Mouse (Mus musculus): Measurements from ENCODE around the gene Cep19. TPM values are rescaled to one million over a fixed set of nuclear protein-coding genes. Genes with fewer than 3 reads are reported as not detected.
"Not testable (repeated sequence)": the region's sequence is repeated elsewhere in the genome, so short reads cannot be mapped to it uniquely, and the experiment has no call there.

The Cep19 gene
- 22.0 and 24.4 TPM in 2 replicates for polyA plus RNA-seq (2014; fragmentation: Nextera tagmentation; extraction: Ambion mirVana)

GRCm38 (mm10) chr16:32099638-32100150, at the start of gene Cep19, which contains the start of gene Pigx:
TSS of gene Cep19 (plus strand) at chr16:32099800.
TSS of gene Pigx (minus strand) at chr16:32099740.
- H3K4me2 ChIP-seq = peak within 1 kb of the TSS; percentile 90
- H3K9me3 ChIP-seq (replicated peaks; ENCODE audit: control insufficient read depth, low read length) = no peaks in the 10 kb centered on the region
- H3K9ac ChIP-seq (ENCODE audit: low read depth, low read length) = peak within 1 kb of the TSS; percentile 91
- H3K36me3 ChIP-seq (ENCODE audit: control insufficient read depth, insufficient read depth, low read length) = peaks cover 7% of the 10 kb centered on the region
- H3K27ac ChIP-seq (ENCODE audit: low read depth, low read length) = peak within 1 kb of the TSS; percentile 85
- H3K4me3 ChIP-seq (ENCODE audit: low read depth, low read length) = peak within 1 kb of the TSS; percentile 94
- peaks cover 6% of the 10 kb centered on the region; the same call in 1 of the 2 replicates for H3K4me1 ChIP-seq (ENCODE audit: control insufficient read depth, insufficient read depth, low read length)
- H3K27me3 ChIP-seq (ENCODE audit: control insufficient read depth, insufficient read depth, low read length) = no peaks in the 10 kb centered on the region
- whole genome bisulfite sequencing (ENCODE audit: insufficient replicate concordance) = under 1% methylated on average over 34 of the region's 34 CpGs
- ATAC-seq (replicated peaks; ENCODE audit: insufficient number of reproducible peaks, low FRiP score, low TSS enrichment) = peak; percentile 91

- H3K27me3 ChIP-seq (ENCODE audit: control insufficient read depth, insufficient read depth, low read length) = no peaks in the 10 kb centered on the region
- WGBS (ENCODE audit: insufficient replicate concordance) = 65% methylated on average over 5 of the region's 5 CpGs
- H3K4me1 ChIP-seq (ENCODE audit: control insufficient read depth, insufficient read depth, low read length) = peaks cover 21% of the 10 kb centered on the region
- no peaks in the 10 kb centered on the region for H3K9me3 ChIP-seq (replicated peaks; ENCODE audit: control insufficient read depth, low read length)
- no peak overlapping the region for H3K27ac ChIP-seq (ENCODE audit: low read depth, low read length)
- H3K36me3 ChIP-seq (ENCODE audit: control insufficient read depth, insufficient read depth, low read length) = no peaks in the 10 kb centered on the region
- no peak overlapping the region for H3K9ac ChIP-seq (ENCODE audit: low read depth, low read length)
- no peak for ATAC-seq (replicated peaks; ENCODE audit: insufficient number of reproducible peaks, low FRiP score, low TSS enrichment)
- H3K4me2 ChIP-seq = no peak overlapping the region
- H3K4me3 ChIP-seq (ENCODE audit: low read depth, low read length) = no peak overlapping the region
These were observed 40.8 kb upstream of the Cep19 start for GRCm38 (mm10) chr16:32058817-32059216.

GRCm38 (mm10) chr16:32059840-32060523, 39.6 kb upstream of the Cep19 start:
- Histone ChIP-seq H3K27ac (ENCODE audit: low read depth, low read length) (no peak overlapping the region), H3K36me3 (ENCODE audit: control insufficient read depth, insufficient read depth, low read length) (no peaks in the 10 kb centered on the region), H3K4me2 (no peak overlapping the region), H3K4me3 (ENCODE audit: low read depth, low read length) (no peak overlapping the region), H3K9me3 (replicated peaks; ENCODE audit: control insufficient read depth, low read length) (no peaks in the 10 kb centered on the region), H3K4me1 (ENCODE audit: control insufficient read depth, insufficient read depth, low read length) (peaks cover 22% of the 10 kb centered on the region), H3K27me3 (ENCODE audit: control insufficient read depth, insufficient read depth, low read length) (no peaks in the 10 kb centered on the region), H3K9ac (ENCODE audit: low read depth, low read length) (no peak overlapping the region)
- WGBS (ENCODE audit: insufficient replicate concordance) = 74% methylated on average over 6 of the region's 6 CpGs
- ATAC-seq (replicated peaks; ENCODE audit: insufficient number of reproducible peaks, low FRiP score, low TSS enrichment) = no peak

DNA sequence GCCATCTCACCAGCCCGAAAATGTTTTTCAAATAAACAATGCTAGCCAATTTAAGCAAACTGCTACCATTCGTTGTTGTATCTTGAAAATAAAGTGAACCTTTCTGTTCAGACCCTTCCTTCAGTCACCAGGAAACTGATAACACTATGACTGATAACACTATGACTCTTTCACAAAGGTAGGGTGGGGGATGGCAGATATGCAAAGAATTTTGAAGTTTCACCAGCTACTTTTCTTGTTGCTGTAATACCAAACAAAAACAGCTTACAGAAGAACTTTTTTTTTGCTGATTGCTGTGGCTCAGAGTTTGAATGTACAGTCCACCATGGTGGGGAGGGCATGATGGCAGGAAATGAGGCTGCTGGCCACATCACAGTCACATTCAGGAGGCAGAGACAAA, 37.4 kb upstream of the Cep19 start:
- H3K27me3 ChIP-seq (ENCODE audit: control insufficient read depth, insufficient read depth, low read length) = no peaks in the 10 kb centered on the region
- ATAC-seq (replicated peaks; ENCODE audit: insufficient number of reproducible peaks, low FRiP score, low TSS enrichment) = no peak
- no peak overlapping the region for H3K4me2 ChIP-seq
- H3K9me3 ChIP-seq (replicated peaks; ENCODE audit: control insufficient read depth, low read length) = no peaks in the 10 kb centered on the region
- no peak overlapping the region for H3K27ac ChIP-seq (ENCODE audit: low read depth, low read length)
- H3K4me3 ChIP-seq (ENCODE audit: low read depth, low read length) = no peak overlapping the region
- 38% methylated on average over 2 of the region's 2 CpGs for WGBS (ENCODE audit: insufficient replicate concordance)
- no peak overlapping the region for H3K9ac ChIP-seq (ENCODE audit: low read depth, low read length)
- H3K36me3 ChIP-seq (ENCODE audit: control insufficient read depth, insufficient read depth, low read length) = no peaks in the 10 kb centered on the region
- H3K4me1 ChIP-seq (ENCODE audit: control insufficient read depth, insufficient read depth, low read length) = peaks cover 36% of the 10 kb centered on the region

DNA sequence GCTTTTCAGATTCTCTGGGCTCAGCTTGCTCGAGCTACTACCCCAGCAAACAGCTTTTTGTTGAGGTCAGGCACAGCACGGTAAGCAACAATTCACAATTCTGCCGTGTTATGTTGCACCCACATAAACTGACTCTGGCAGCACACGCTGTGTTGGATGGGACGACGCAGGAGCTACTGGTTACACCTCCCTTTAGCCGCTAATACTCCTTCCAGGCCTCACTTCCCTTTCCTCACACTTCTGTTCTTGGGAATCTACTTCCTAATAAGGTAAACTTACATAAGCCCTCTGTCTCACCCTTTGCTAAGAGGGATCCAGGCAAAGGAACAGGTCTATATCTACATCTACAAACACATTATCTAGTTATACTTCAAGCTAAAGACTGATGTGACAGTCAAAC, 35.7 kb upstream of the Cep19 start:
- Histone ChIP-seq H3K27ac (ENCODE audit: low read depth, low read length) (no peak overlapping the region), H3K36me3 (ENCODE audit: control insufficient read depth, insufficient read depth, low read length) (no peaks in the 10 kb centered on the region), H3K4me3 (ENCODE audit: low read depth, low read length) (no peak overlapping the region), H3K27me3 (ENCODE audit: control insufficient read depth, insufficient read depth, low read length) (no peaks in the 10 kb centered on the region), H3K4me2 (no peak overlapping the region; the same call in 1 of the 2 replicates), H3K9me3 (replicated peaks; ENCODE audit: control insufficient read depth, low read length) (no peaks in the 10 kb centered on the region), H3K4me1 (ENCODE audit: control insufficient read depth, insufficient read depth, low read length) (peaks cover 36% of the 10 kb centered on the region), H3K9ac (ENCODE audit: low read depth, low read length) (no peak overlapping the region)
- ATAC-seq (replicated peaks; ENCODE audit: insufficient number of reproducible peaks, low FRiP score, low TSS enrichment) = no peak
- 56% methylated on average over 7 of the region's 7 CpGs for WGBS (ENCODE audit: insufficient replicate concordance)

DNA sequence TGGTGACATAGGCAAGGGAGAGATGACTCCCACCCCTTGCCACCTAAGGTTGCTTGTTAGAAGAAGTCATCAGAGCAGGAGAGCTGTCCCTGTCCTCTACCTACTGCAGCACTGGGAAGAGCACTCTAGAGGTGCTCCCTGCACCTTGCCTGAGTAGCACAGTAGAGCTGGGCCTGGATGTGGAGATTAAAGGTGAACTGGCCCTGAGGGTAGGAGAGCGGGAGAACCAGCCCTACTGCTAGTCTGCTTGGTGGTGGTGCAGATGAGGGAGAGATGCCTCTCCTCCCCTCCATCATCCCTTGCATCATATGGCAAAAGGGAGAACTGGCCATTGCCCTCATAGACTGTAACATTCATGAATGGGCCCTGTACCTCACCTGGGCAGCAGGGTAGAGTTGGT, 32.7 kb upstream of the Cep19 start:
- H3K27me3 ChIP-seq (ENCODE audit: control insufficient read depth, insufficient read depth, low read length) = no peaks in the 10 kb centered on the region
- 100% methylated on average over 1 of the region's 1 CpGs for WGBS (ENCODE audit: insufficient replicate concordance)
- no peak overlapping the region for H3K4me2 ChIP-seq
- ATAC-seq (replicated peaks; ENCODE audit: insufficient number of reproducible peaks, low FRiP score, low TSS enrichment) = no peak
- no peak overlapping the region for H3K27ac ChIP-seq (ENCODE audit: low read depth, low read length)
- peaks cover 36% of the 10 kb centered on the region for H3K4me1 ChIP-seq (ENCODE audit: control insufficient read depth, insufficient read depth, low read length)
- no peaks in the 10 kb centered on the region for H3K9me3 ChIP-seq (replicated peaks; ENCODE audit: control insufficient read depth, low read length)
- H3K4me3 ChIP-seq (ENCODE audit: low read depth, low read length) = no peak overlapping the region
- no peaks in the 10 kb centered on the region for H3K36me3 ChIP-seq (ENCODE audit: control insufficient read depth, insufficient read depth, low read length)
- no peak overlapping the region for H3K9ac ChIP-seq (ENCODE audit: low read depth, low read length)

GRCm38 (mm10) chr16:32068389-32069300, 31.0 kb upstream of the Cep19 start:
- no peak overlapping the region for H3K27ac ChIP-seq (ENCODE audit: low read depth, low read length)
- H3K4me2 ChIP-seq = no peak overlapping the region
- no peaks in the 10 kb centered on the region for H3K36me3 ChIP-seq (ENCODE audit: control insufficient read depth, insufficient read depth, low read length)
- ATAC-seq (replicated peaks; ENCODE audit: insufficient number of reproducible peaks, low FRiP score, low TSS enrichment) = no peak
- H3K4me1 ChIP-seq (ENCODE audit: control insufficient read depth, insufficient read depth, low read length) = peaks cover 34% of the 10 kb centered on the region
- no peak overlapping the region for H3K4me3 ChIP-seq (ENCODE audit: low read depth, low read length)
- 73% methylated on average over 12 of the region's 12 CpGs for WGBS (ENCODE audit: insufficient replicate concordance)
- H3K9ac ChIP-seq (ENCODE audit: low read depth, low read length) = no peak overlapping the region
- H3K9me3 ChIP-seq (replicated peaks; ENCODE audit: control insufficient read depth, low read length) = no peaks in the 10 kb centered on the region
- no peaks in the 10 kb centered on the region for H3K27me3 ChIP-seq (ENCODE audit: control insufficient read depth, insufficient read depth, low read length)

DNA sequence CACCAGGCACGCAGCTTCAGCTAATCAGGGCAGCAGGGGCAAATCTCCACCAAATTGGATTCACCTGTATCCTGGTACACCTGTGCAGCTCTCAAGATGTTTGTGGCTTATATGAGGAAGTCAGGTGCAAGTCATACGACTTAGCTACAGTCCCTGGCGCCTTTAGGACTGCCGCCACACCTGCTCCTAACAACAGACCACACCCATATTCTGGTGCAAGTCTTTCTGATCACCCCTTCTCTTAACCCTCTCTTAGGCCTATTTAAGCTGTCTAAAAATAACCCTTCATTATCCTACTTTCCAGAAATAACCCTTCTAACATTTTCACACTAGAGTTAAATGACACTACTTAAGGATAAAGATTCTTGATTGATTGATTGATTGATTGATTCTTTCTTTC, 29.5 kb upstream of the Cep19 start:
- not testable (repeated sequence) for H3K9ac ChIP-seq (ENCODE audit: low read depth, low read length); H3K9me3 ChIP-seq (replicated peaks; ENCODE audit: control insufficient read depth, low read length); H3K36me3 ChIP-seq (ENCODE audit: control insufficient read depth, insufficient read depth, low read length); H3K4me2 ChIP-seq; ATAC-seq (replicated peaks; ENCODE audit: insufficient number of reproducible peaks, low FRiP score, low TSS enrichment); H3K27ac ChIP-seq (ENCODE audit: low read depth, low read length); H3K4me3 ChIP-seq (ENCODE audit: low read depth, low read length); H3K27me3 ChIP-seq (ENCODE audit: control insufficient read depth, insufficient read depth, low read length)
- peaks cover 29% of the 10 kb centered on the region for H3K4me1 ChIP-seq (ENCODE audit: control insufficient read depth, insufficient read depth, low read length)
- WGBS (ENCODE audit: insufficient replicate concordance) = 49% methylated on average over 4 of the region's 4 CpGs

Data from heart, embryonic 11.5 days (tissue).